Mouse (Mus musculus) G1E (cell line): Measurements from ENCODE around the gene Cntn2. TPM values are rescaled to one million over a fixed set of nuclear protein-coding genes. Genes with fewer than 3 reads are reported as not detected.

Experiments used
- ATAC-seq: 2 replicates; pipeline ENCODE4 v1.8.0; 2016; ENCODE audit warnings: mild to moderate bottlenecking; ENCODE audit not compliant: insufficient number of reproducible peaks, poor library complexity, low FRiP score, severe bottlenecking; ENCODE audit errors: extremely low read depth
- DNase-seq: peaks from one replicate; pipeline ENCODE4 v3.0.0; 2012; ENCODE audit warnings: low spot score
- H3K27me3 ChIP-seq: 2 replicates; pipeline ENCODE4 v1.6.1; 2012; ENCODE audit warnings: mild to moderate bottlenecking, low read length, inconsistent platforms; ENCODE audit not compliant: insufficient read depth
- H3K36me3 ChIP-seq: replicated peaks from 2 replicates; pipeline ENCODE3; 2012; ENCODE audit warnings: mild to moderate bottlenecking, inconsistent platforms
- H3K4me1 ChIP-seq: 2 replicates; pipeline ENCODE4 v1.6.1; 2012; ENCODE audit warnings: low read depth, low read length, inconsistent platforms, mixed read lengths; ENCODE audit not compliant: insufficient read depth
- H3K4me3 ChIP-seq: 2 replicates; pipeline ENCODE4 v1.5.1; 2012; ENCODE audit warnings: low read depth, mild to moderate bottlenecking, inconsistent platforms, low read length, moderate library complexity, mixed read lengths
- H3K9me3 ChIP-seq: replicated peaks from 2 replicates; pipeline ENCODE4 v1.6.1; 2012; ENCODE audit warnings: inconsistent platforms
- CTCF ChIP-seq: IDR thresholded peaks from 2 replicates; pipeline ENCODE4 v1.5.1; 2012; ENCODE audit warnings: low read depth, low read length, inconsistent platforms, mixed read lengths
- GATA1 ChIP-seq: IDR thresholded peaks from 2 replicates; pipeline ENCODE4 v1.6.1; 2012; ENCODE audit warnings: borderline replicate concordance, low read length, inconsistent platforms, mixed read lengths
- GATA2 ChIP-seq: IDR thresholded peaks from 2 replicates; pipeline ENCODE4 v1.6.1; 2012; ENCODE audit warnings: low read depth, low read length, inconsistent platforms, borderline replicate concordance
- POLR2AphosphoS5 ChIP-seq: IDR thresholded peaks from 2 replicates; pipeline ENCODE4 v1.6.1; 2012; ENCODE audit warnings: low read depth, low read length, inconsistent platforms; ENCODE audit not compliant: insufficient replicate concordance
- TAL1 ChIP-seq: conservative IDR thresholded peaks from 2 replicates; pipeline ENCODE4 v1.6.1; 2012; ENCODE audit warnings: low read depth, low read length, inconsistent platforms, mixed read lengths
- polyA plus RNA-seq: library from polyadenylated mRNA; stranded (reverse); fragments of >175 nt; gene quantifications from 2 replicates; pipeline ENCODE4 v1.2.3, GENCODE M21; 2012
- total RNA-seq, 2 experiments: library from RNA; stranded (forward) in 1 of 2; stranded (reverse) in 1 of 2; fragments of 200-1000 nt in 1 of 2; fragments of >200 nt in 1 of 2; fragmentation: Nextera tagmentation in 1 of 2; gene quantifications; 2 replicates each; pipeline ENCODE4 v1.2.3; 2014 to 2017

Cntn2 gene
- total and polyA plus RNA-seq, 3 experiments = 0.33 TPM; not detected in 2

DNA sequence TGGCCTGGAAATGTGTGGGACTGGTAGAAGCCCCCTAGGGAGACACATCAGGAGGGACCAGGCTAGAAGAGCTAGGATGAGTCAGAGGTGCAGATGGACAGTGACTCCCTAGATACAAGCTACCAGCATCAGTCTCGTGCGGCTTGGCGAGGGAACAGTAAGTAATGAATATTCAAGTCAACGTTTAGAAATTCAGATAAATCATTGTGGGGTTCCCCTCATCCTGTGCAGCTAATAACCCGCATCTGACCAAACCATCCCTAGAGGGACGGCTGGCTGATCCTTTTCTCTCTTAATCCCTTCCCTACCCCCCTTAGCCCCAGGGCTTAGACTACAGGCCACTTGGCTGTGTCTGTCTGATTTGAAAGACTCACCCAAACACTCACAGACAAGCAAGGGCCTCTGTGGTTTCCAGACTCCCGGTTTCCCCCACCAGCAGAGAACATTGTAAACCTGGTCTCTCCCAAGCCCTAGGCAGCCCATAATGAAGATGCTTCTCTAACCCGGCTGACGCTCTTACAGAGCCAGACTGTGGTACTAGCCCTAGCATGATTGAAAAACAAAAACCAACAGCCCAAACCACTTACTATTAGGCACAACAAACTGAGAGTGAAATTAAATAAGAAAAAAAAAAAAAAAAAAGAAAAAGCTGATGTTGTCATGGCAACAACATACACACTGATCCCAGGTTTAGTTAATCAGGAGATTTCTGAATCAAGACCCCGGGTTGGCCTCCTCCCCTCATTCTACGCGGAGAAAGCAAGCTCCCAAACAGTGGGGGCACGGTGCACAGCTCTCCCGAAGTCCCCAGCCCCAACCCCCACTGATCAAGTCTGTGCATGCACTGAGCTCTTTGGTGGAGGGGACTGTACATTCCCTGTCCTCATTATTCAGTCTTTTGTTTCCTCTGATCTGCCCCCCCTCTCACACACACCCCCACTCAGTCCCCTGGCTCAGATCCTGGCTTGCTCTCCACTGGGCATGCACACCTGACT, 39.1 kb upstream of the Cntn2 start:
- Histone ChIP-seq H3K36me3 (no peaks in the 10 kb centered on the region), H3K4me3 (no peak overlapping the region), H3K27me3 (peaks cover 16% of the 10 kb centered on the region), H3K9me3 (no peaks in the 10 kb centered on the region), H3K4me1 (no peaks in the 10 kb centered on the region)
- no peak for ATAC-seq
- TF ChIP-seq CTCF (no peak), TAL1 (no peak), GATA2 (no peak), POLR2AphosphoS5 (no peak), GATA1 (no peak)
- DNase-seq = no peak

DNA sequence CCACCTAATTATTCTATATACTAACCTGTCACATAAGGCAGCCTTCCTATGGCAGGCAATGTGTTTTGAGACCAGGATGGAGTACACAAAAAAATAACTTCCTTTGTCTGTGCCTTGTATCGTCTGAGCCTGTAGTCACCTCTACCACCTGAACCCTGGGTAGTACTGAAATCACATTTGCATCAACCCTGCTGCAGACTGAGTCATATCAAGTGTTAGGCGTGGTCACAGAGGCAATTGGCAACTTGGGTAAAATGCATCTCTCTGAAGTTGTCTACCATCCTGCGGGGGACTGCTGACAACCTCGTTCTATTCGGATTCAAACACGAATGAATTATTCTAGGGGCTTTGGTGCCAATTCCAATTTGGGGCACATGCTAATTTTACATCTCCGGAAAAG, 37.0 kb upstream of the Cntn2 start:
- H3K4me1 ChIP-seq = no peaks in the 10 kb centered on the region
- ATAC-seq (no peak), DNase-seq (no peak)
- H3K36me3 ChIP-seq = no peaks in the 10 kb centered on the region
- no peaks in the 10 kb centered on the region for H3K9me3 ChIP-seq
- peaks cover 17% of the 10 kb centered on the region for H3K27me3 ChIP-seq
- no peak overlapping the region for H3K4me3 ChIP-seq
- TF ChIP-seq TAL1 (no peak), GATA1 (no peak), POLR2AphosphoS5 (no peak), GATA2 (no peak), CTCF (no peak)

DNA sequence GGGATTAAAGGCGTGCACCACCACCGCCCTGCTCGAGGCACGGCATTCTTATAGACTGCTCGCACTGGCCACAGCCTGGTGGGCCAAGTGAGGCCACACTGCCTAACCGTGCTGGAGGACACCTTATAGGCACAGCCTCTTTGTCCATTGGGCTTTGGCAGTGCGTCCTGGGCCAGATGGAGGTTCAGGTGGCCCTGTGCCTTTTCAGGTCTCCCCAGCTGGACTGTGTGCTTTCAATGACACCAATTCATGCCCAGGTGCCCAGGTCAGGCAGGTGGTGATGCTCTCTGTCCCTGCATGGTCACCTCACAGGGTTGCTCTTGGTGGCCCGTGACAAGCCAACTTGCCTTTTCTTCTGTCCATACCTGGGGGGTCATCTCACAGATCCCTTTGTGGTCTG, 33.8 kb upstream of the Cntn2 start:
- Histone ChIP-seq H3K4me3 (no peak overlapping the region), H3K36me3 (no peaks in the 10 kb centered on the region), H3K27me3 (peaks cover 31% of the 10 kb centered on the region), H3K4me1 (no peaks in the 10 kb centered on the region), H3K9me3 (no peaks in the 10 kb centered on the region)
- DNase-seq (no peak), ATAC-seq (no peak)
- TF ChIP-seq CTCF (no peak), GATA2 (no peak), GATA1 (no peak), POLR2AphosphoS5 (no peak), TAL1 (no peak)

DNA sequence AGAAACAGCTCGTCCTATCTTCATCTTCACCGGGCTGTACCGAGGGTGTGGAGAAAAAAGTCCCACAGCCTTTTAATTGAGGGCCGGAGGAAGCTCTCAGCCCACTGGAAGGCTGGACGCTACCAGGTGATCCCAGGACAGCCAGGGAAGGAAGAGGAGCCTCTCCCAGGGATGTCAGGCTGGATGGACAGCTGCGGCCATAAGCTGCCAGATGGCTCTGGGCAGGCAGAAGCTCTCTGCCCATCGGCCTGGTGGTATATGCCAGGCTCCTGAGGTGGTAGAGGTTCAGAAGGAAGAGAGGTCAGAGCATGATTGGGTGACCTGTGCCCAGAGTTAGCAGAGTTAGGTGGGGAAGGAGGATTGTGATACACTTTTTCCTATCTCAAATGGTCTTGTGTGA, 29.8 kb upstream of the Cntn2 start:
- H3K4me1 ChIP-seq = no peaks in the 10 kb centered on the region
- no peaks in the 10 kb centered on the region for H3K36me3 ChIP-seq
- H3K9me3 ChIP-seq = no peaks in the 10 kb centered on the region
- no peak for TF ChIP-seq GATA2
- TF ChIP-seq GATA1 = no peak
- no peak for TF ChIP-seq TAL1
- TF ChIP-seq CTCF = no peak
- no peak for TF ChIP-seq POLR2AphosphoS5
- no peak for ATAC-seq
- H3K4me3 ChIP-seq = no peak overlapping the region
- DNase-seq = no peak
- H3K27me3 ChIP-seq = peaks cover 38% of the 10 kb centered on the region

DNA sequence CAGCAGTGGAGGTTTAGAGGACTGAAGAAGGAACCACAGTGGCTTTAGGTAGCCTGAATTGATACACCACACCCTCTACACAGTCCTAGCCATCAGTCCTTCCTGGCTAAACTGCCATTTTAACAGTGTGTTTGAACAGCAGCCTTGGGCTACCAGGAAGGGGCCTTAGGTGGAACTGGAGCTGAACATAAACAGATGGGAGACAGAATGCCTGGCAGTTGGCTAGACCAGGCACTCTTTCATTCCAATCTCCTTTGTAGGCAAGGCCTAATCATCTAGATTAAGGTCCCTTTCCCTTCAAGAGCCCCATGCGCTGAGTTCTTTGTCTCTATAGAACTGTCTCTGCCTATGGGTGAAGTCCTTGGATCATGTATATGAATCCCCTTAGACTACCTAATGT, 28.6 kb upstream of the Cntn2 start:
- Histone ChIP-seq H3K27me3 (peaks cover 37% of the 10 kb centered on the region), H3K4me3 (no peak overlapping the region), H3K4me1 (no peaks in the 10 kb centered on the region), H3K9me3 (no peaks in the 10 kb centered on the region), H3K36me3 (no peaks in the 10 kb centered on the region)
- TF ChIP-seq POLR2AphosphoS5 (no peak), TAL1 (no peak), GATA2 (no peak), GATA1 (no peak), CTCF (no peak)
- ATAC-seq (no peak), DNase-seq (no peak)

DNA sequence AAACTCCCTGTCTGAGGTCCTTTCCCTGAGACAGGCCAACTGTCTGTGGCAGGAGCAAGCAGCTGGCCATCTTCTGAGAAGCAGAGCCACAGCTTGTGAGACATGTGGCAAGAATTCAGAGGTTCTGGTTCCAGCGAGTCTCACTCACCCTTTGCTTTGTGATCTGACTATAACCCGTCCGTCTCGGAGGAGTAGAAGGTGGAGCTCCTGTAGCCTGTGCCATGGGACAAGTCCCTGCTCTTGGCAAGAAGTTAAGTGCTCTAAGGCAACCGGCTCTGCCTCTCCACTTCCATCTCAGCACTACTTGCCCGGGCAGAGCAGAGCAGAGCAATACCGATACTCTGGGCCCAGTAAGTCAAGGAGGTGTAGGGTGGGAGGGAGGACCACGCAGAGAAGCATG, 27.9 kb upstream of the Cntn2 start:
- TF ChIP-seq TAL1 (no peak), POLR2AphosphoS5 (no peak), GATA2 (no peak), CTCF (no peak), GATA1 (no peak)
- H3K4me1 ChIP-seq = no peaks in the 10 kb centered on the region
- ATAC-seq (no peak), DNase-seq (no peak)
- H3K4me3 ChIP-seq = no peak overlapping the region
- peaks cover 34% of the 10 kb centered on the region for H3K27me3 ChIP-seq
- H3K36me3 ChIP-seq = no peaks in the 10 kb centered on the region
- no peaks in the 10 kb centered on the region for H3K9me3 ChIP-seq
